Mouse (Mus musculus) kidney, adult 2 months (tissue): ENCODE measurements around the gene Oxt.

ENCODE experiments used
- CTCF ChIP-seq: fragments of 200-500 bp; conservative IDR thresholded peaks from 2 replicates; pipeline ENCODE4 v1.5.1; 2011; ENCODE audit warnings: low read depth, mild to moderate bottlenecking, control low read depth, low read length, moderate library complexity, mixed read lengths; ENCODE audit not compliant: insufficient read depth, insufficient read length
- POLR2A ChIP-seq: fragments of 200-500 bp; IDR thresholded peaks from one replicate; pipeline ENCODE4 v1.6.1; 2011; ENCODE audit warnings: low read depth, low read length, control low read depth

- no peak for TF ChIP-seq CTCF
- TF ChIP-seq POLR2A = no peak
These were observed 1.7 kb downstream of the Oxt start for GRCm38 (mm10) chr2:130577632-130578031.
